Mouse (Mus musculus) brain, embryonic 14.5 days (tissue): ENCODE data around the gene Myo3a. TPM values are rescaled to one million over a fixed set of nuclear protein-coding genes. Genes with fewer than 3 reads are reported as not detected.
"Not testable (repeated sequence)": the region's sequence is repeated elsewhere in the genome, so short reads cannot be mapped to it uniquely, and the experiment has no call there.

ENCODE experiments used
- DNase-seq: peaks from one replicate; pipeline ENCODE4 v3.0.0-alpha.2; 2011; ENCODE audit warnings: low read depth
- CTCF ChIP-seq: fragments of 200-500 bp; IDR thresholded peaks from 2 replicates; pipeline ENCODE4 v1.5.1; 2012; ENCODE audit warnings: inconsistent platforms, mild to moderate bottlenecking, moderate library complexity, borderline replicate concordance; ENCODE audit not compliant: insufficient read depth, insufficient read length; ENCODE audit errors: extremely low read depth
- POLR2A ChIP-seq: fragments of 200-500 bp; IDR thresholded peaks from 2 replicates; pipeline ENCODE4 v1.6.1; 2012; ENCODE audit warnings: mild to moderate bottlenecking, inconsistent platforms, borderline replicate concordance; ENCODE audit not compliant: poor library complexity, insufficient read depth, insufficient read length, severe bottlenecking; ENCODE audit errors: extremely low read depth
- polyA plus RNA-seq: library from polyadenylated mRNA; depleted of rRNA; stranded (reverse); fragments of >200 nt; gene quantifications from 2 replicates; pipeline ENCODE4 v1.2.3, GENCODE M21; 2012; rRNA removed

The Myo3a gene
- 0.05 and 0.08 TPM in 2 replicates for polyA plus RNA-seq

- TF ChIP-seq CTCF (no peak), POLR2A (no peak)
- DNase-seq: no peak
These were observed at the start of gene Myo3a for GRCm38 (mm10) chr2:22227308-22227707. Myo3a (plus strand) TSS chr2:22227503.

GRCm38 (mm10) chr2:22250462-22250861 is 23.2 kb downstream of the Myo3a start:
- TF ChIP-seq CTCF (no peak), POLR2A (no peak)
- DNase-seq: peak; percentile 60

GRCm38 (mm10) chr2:22251045-22251444 is 23.7 kb downstream of the Myo3a start:
- peak; percentile 55 for DNase-seq
- TF ChIP-seq POLR2A (no peak), CTCF (no peak)

GRCm38 (mm10) chr2:22255600-22255999 is 28.3 kb downstream of the Myo3a start:
- DNase-seq: peak; percentile 50
- no peak for TF ChIP-seq POLR2A
- no peak for TF ChIP-seq CTCF

GRCm38 (mm10) chr2:22271555-22271954 is 44.3 kb downstream of the Myo3a start:
- DNase-seq: no peak
- no peak for TF ChIP-seq POLR2A
- TF ChIP-seq CTCF: no peak

GRCm38 (mm10) chr2:22285366-22285765 is 58.1 kb downstream of the Myo3a start:
- TF ChIP-seq CTCF: no peak
- TF ChIP-seq POLR2A: no peak
- DNase-seq: no peak

- no peak for TF ChIP-seq POLR2A
- TF ChIP-seq CTCF: no peak
- DNase-seq: no peak
These were observed 58.5 kb downstream of the Myo3a start for GRCm38 (mm10) chr2:22285777-22286176.

- peak; percentile 94 for DNase-seq
- TF ChIP-seq CTCF (no peak), POLR2A (no peak)
These were observed 66.5 kb downstream of the Myo3a start for GRCm38 (mm10) chr2:22293579-22294446.

GRCm38 (mm10) chr2:22294447-22294738 is 67.1 kb downstream of the Myo3a start:
- DNase-seq: no peak
- no peak for TF ChIP-seq POLR2A
- TF ChIP-seq CTCF: no peak

GRCm38 (mm10) chr2:22297913-22298312 is 70.6 kb downstream of the Myo3a start:
- DNase-seq: no peak
- TF ChIP-seq CTCF: no peak
- no peak for TF ChIP-seq POLR2A

- peak; percentile 86 for DNase-seq
- peak; percentile 29; the same call in 1 of the 2 replicates for TF ChIP-seq CTCF
- no peak for TF ChIP-seq POLR2A
These were observed 111.1 kb downstream of the Myo3a start for GRCm38 (mm10) chr2:22338269-22338857.

GRCm38 (mm10) chr2:22410511-22410910 is 183.2 kb downstream of the Myo3a start:
- DNase-seq: not testable (repeated sequence)
